Mouse (Mus musculus) heart, embryonic 14.5 days (tissue): ENCODE measurements around the gene Fkbp10. TPM values are rescaled to one million over a fixed set of nuclear protein-coding genes. Genes with fewer than 3 reads are reported as not detected.

Source experiments
- ATAC-seq: fragments of 200-750 bp; cut with Nextera tagmentation; 2 replicates; pipeline ENCODE4 v1.8.0; 2017; ENCODE audit warnings: low read depth, moderate TSS enrichment; ENCODE audit not compliant: insufficient number of reproducible peaks, insufficient read depth, low FRiP score
- H3K27ac ChIP-seq, 2 experiments: fragments of 200-500 bp in 1 of 2; fragments of 300-500 bp in 1 of 2; sonication (generic) in 1 of 2; replicated peaks in 1 of 2; 2 replicates each; pipeline ENCODE4 v1.5.1; 2012 to 2014; ENCODE audit warnings: low read depth in 2 of 2, low read length in 2 of 2, control low read depth in 1 of 2, mild to moderate bottlenecking in 1 of 2, mixed read lengths in 1 of 2; ENCODE audit not compliant: control insufficient read depth in 1 of 2, insufficient read depth in 1 of 2
- H3K27me3 ChIP-seq: fragments of 300-500 bp; sonication (generic); 2 replicates; pipeline ENCODE4 v1.6.1; 2014; ENCODE audit warnings: mild to moderate bottlenecking, low read length, control low read depth; ENCODE audit not compliant: control insufficient read depth, insufficient read depth
- H3K36me3 ChIP-seq: fragments of 300-500 bp; sonication (generic); 2 replicates; pipeline ENCODE4 v1.6.1; 2014; ENCODE audit warnings: mild to moderate bottlenecking, control low read depth, low read length, mixed read lengths; ENCODE audit not compliant: control insufficient read depth, insufficient read depth
- H3K4me1 ChIP-seq, 2 experiments: fragments of 200-500 bp in 1 of 2; fragments of 300-500 bp in 1 of 2; sonication (generic) in 1 of 2; 2 replicates each; pipeline ENCODE4 v1.6.1; 2012 to 2014; ENCODE audit warnings: low read length in 2 of 2, control low read depth in 1 of 2, mixed read lengths in 1 of 2; ENCODE audit not compliant: control insufficient read depth in 2 of 2, insufficient read depth in 2 of 2
- H3K4me2 ChIP-seq: fragments of 300-500 bp; sonication (generic); 2 replicates; pipeline ENCODE4 v1.6.1; 2014; ENCODE audit warnings: mild to moderate bottlenecking, low read length
- H3K4me3 ChIP-seq, 2 experiments: fragments of 200-500 bp in 1 of 2; fragments of 300-500 bp in 1 of 2; sonication (generic) in 1 of 2; 2 replicates each; pipeline ENCODE4 v1.5.1; 2012 to 2014; ENCODE audit warnings: low read length in 2 of 2, mild to moderate bottlenecking in 2 of 2, control low read depth in 1 of 2, low read depth in 1 of 2, moderate library complexity in 1 of 2; ENCODE audit not compliant: control insufficient read depth in 1 of 2, insufficient read depth in 1 of 2
- H3K9ac ChIP-seq: fragments of 300-500 bp; sonication (generic); 2 replicates; pipeline ENCODE4 v1.6.1; 2014; ENCODE audit warnings: mild to moderate bottlenecking, low read length
- H3K9me3 ChIP-seq: fragments of 300-500 bp; sonication (generic); 2 replicates; pipeline ENCODE4 v1.6.1; 2016; ENCODE audit warnings: low read length, control low read depth; ENCODE audit not compliant: control insufficient read depth
- WGBS: fragments of 180-500 bp; shearing (Covaris S2); extraction: QIAGEN DNeasy Blood & Tissue Kit; methylation state at CpG from one replicate; pipeline ENCODE4 v1.1.7; 2014; 5-methylcytosine and 5-hydroxymethylcytosine counted together
- polyA plus RNA-seq: library from polyadenylated mRNA; unstranded; fragments of >200 nt; fragmentation: Nextera tagmentation; extraction: Ambion mirVana; gene quantifications from 2 replicates; pipeline ENCODE4 v1.2.1, GENCODE M21; 2014

The Fkbp10 gene
- polyA plus RNA-seq, 1 experiment from 2014 or later: 95.3 TPM

DNA sequence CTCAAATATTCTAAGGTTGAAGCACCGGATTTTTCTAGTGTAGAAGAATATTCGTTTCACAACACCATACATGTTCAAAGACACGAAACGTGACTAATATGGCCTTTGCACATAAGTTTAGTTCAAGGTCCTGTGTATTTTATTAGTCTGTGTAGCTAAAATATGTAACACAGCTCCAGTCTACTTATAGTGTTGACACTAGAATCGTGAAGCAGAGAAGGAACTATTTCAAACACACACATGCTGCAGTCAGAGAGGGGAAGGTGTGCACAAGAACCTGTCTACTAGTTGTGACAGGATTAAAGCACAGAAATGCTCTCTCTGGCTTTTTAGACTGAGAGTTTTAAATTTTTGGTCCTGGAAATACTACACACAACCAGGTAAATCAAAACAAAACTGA lies 42.2 kb downstream of the Fkbp10 start:
- no peak overlapping the region for H3K4me3 ChIP-seq
- ATAC-seq: no peak
- H3K9me3 ChIP-seq: no peaks in the 10 kb centered on the region
- H3K4me1 ChIP-seq: no peaks in the 10 kb centered on the region
- peaks cover 37% of the 10 kb centered on the region for H3K36me3 ChIP-seq
- WGBS: 86% methylated on average over 5 of the region's 5 CpGs
- no peak overlapping the region for H3K4me2 ChIP-seq
- no peak overlapping the region for H3K9ac ChIP-seq
- no peak overlapping the region for H3K27ac ChIP-seq
- H3K27me3 ChIP-seq: no peaks in the 10 kb centered on the region

DNA sequence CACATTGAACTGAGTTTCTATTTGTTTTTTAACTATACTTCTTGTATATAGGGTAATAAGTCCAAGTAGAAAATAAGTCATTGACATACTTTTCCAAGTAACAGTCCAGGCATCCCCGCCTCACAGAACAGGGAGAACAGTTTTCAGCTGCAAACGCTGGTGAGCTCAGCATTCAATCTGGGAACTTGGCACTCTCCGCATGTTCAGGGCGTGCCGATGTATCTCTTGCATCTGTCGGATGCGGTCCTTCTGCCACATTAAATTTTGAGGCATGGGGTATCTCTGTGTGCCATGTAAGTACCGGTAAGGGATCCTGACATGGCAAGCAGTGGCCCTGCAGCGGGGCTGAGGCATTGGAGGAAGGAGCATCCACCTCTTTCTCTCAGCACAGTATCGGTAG lies 47.2 kb downstream of the Fkbp10 start:
- Histone ChIP-seq H3K27me3 (no peaks in the 10 kb centered on the region), H3K9me3 (no peaks in the 10 kb centered on the region), H3K4me2 (no peak overlapping the region), H3K27ac (no peak overlapping the region), H3K4me3 (no peak overlapping the region), H3K36me3 (peaks cover 28% of the 10 kb centered on the region), H3K4me1 (peaks cover 0 to 5% of the 10 kb centered on the region in 2 experiments; a peak in 1 of 4 replicates), H3K9ac (no peak overlapping the region)
- no peak for ATAC-seq
- 92% methylated on average over 10 of the region's 10 CpGs for WGBS

DNA sequence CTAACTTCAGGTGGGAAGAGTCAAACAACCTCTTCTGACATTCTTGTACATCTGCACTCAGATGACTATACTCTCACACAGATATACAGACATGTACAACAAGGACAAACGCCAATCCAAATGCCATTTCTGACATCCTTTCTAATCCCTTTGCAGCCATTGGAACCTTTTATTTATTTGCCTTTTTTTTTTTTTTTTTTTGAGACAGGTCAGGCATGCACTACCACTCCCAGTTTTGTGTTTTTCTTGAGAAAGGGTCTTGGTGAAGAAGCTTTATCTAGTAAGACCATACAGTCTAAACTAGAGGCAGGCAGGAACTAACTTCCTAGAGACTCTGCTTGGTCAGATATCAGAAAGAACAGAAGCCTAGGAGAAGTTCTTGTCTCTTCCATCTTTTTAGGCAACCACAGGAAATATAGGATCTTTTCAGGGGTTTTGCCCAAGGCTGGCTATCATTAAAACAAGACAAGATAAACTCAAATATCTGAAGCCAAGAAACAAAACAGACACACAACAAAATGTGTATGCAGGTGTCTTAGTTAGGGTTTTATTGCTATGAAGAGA lies 49.8 kb downstream of the Fkbp10 start:
- peaks cover 0 to 9% of the 10 kb centered on the region in 2 experiments; a peak in 1 of 4 replicates for H3K4me1 ChIP-seq
- H3K9ac ChIP-seq: no peak overlapping the region
- H3K9me3 ChIP-seq: no peaks in the 10 kb centered on the region
- H3K36me3 ChIP-seq: peaks cover 29% of the 10 kb centered on the region
- H3K4me3 ChIP-seq: no peak overlapping the region
- no peak for ATAC-seq
- WGBS: 75% methylated on average over 1 of the region's 1 CpGs
- H3K27ac ChIP-seq: no peak overlapping the region
- H3K4me2 ChIP-seq: no peak overlapping the region
- no peaks in the 10 kb centered on the region for H3K27me3 ChIP-seq

DNA sequence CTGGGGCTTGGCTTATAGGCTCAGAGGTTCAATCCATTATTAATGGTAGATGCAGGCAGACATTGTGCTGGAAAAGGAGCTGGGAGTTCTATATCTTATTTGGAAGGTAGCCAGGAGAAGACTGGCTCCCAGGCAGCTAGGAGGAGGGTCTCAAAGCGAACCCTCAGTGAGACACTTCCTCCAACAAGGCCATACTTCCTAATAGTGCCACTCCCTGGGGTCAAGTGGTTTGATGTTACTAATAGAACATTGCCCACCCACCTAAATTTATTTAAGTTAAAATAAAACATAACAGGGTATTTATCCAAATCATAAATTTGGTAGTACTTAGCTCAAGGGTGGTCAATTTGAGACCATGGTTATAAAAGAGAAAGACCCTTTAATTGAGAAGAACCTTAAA lies 50.3 kb downstream of the Fkbp10 start:
- Histone ChIP-seq H3K4me1 (peaks cover under 1 to 13% of the 10 kb centered on the region in 2 experiments; a peak in 2 of 4 replicates), H3K27me3 (no peaks in the 10 kb centered on the region), H3K9ac (no peak overlapping the region), H3K36me3 (peaks cover 29% of the 10 kb centered on the region), H3K4me3 (no peak overlapping the region), H3K4me2 (no peak overlapping the region), H3K9me3 (no peaks in the 10 kb centered on the region), H3K27ac (no peak overlapping the region)
- ATAC-seq: no peak
- 61% methylated on average over 1 of the region's 1 CpGs for WGBS

DNA sequence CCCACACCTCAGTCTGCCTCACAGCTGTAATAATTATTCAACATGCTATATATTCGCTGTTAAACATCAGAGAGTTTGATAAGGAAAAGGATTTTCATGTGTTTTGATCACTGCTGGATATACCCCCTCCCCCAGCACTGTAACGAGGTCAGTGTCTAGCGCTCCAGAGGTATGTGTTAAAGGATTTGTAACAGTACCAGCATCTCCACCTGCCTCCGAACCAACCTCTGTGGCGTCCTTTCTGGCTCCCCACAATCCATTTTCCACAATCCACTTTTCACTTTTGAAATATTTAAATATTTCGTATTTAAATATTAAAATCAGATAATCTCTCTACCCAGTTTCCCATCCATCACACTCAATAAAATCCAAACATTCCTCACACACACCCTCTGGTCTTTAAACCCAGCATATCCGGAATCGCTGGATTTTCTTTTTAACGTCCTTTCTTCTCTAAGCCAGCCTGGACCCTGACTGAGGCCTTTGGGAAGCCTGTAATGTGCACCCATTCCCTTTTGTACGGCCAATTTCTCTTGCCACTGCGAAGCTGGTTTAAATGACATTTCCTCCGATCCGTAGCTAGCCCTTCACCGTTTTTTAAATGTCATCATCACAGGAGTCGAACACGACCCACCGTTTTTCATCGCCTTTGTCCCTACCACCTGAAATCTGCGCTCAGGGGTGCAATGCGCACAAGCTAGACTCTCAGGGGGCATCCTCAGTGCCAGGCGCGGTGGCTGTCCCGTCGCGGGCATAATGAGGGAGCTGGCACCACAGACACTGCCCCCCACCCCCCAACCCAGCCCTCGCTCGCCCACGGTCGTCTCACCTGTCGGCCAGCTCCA lies 56.1 kb downstream of the Fkbp10 start:
- ATAC-seq: 0 out of 2 replicates have a peak, but pooled peaks have one; percentile 20
- Histone ChIP-seq H3K36me3 (peaks cover 13% of the 10 kb centered on the region), H3K9ac (peak overlapping the region; percentile 98), H3K27ac (peak overlapping the region in 1 of 2 experiments; percentile 78; a peak in 1 of 4 replicates), H3K9me3 (no peaks in the 10 kb centered on the region), H3K4me1 (peaks cover 2 to 15% of the 10 kb centered on the region in 2 experiments; a peak in 2 of 4 replicates), H3K4me2 (peak overlapping the region; percentile 98), H3K27me3 (no peaks in the 10 kb centered on the region), H3K4me3 (peak overlapping the region; percentile 88 to 90)
- WGBS: 4% methylated on average over 30 of the region's 30 CpGs

DNA sequence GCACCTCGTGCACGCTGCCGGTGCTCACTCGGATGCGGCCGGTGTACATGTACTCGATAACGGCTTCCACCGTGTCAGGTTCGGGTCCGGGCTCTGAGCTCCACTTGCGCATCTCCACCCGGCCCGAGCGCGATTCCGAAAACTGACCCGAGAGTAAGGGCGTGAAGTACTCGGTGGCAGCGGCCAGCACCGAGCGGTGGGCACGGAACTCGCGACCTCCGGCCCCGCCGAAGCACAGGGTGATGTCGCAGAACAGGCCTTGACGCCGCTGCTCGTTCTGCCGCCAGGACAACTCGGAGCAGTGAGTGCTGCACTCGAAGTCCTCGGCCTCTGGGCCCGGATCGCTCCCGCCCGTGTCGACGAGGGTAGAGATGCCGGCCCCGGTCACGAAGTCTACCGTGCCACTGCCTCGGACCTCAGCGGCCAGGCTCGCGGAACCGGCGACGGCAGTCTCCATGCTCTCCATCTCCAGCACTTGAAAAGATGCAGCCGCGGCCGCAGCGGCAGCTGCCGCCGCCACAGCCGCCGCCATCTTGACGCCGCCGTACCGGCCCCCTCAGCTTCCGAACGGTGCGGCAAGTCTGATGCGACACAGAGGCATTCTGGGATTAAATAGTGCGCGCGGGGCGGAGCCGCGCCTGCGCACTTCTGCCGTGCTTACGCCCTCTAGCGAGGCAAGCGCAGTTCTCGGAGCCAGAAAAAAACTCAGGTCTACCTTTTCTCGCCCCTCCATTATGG lies 56.9 kb downstream of the Fkbp10 start, which contains the start of gene Klhl11:
Gene Klhl11 (minus strand): TSS at position 545 of the 738 bp plus-strand sequence.
- Histone ChIP-seq H3K36me3 (peaks cover 21% of the 10 kb centered on the region), H3K4me1 (peaks cover 2 to 15% of the 10 kb centered on the region in 2 experiments; a peak in 2 of 4 replicates), H3K27ac (peak within 1 kb of the TSS; percentile 73 to 78), H3K4me2 (peak within 1 kb of the TSS; percentile 98), H3K27me3 (no peaks in the 10 kb centered on the region), H3K9ac (peak within 1 kb of the TSS; percentile 98), H3K9me3 (no peaks in the 10 kb centered on the region), H3K4me3 (peak within 1 kb of the TSS; percentile 88 to 90)
- peak; percentile 79 for ATAC-seq
- WGBS: under 1% methylated on average over 83 of the region's 83 CpGs

DNA sequence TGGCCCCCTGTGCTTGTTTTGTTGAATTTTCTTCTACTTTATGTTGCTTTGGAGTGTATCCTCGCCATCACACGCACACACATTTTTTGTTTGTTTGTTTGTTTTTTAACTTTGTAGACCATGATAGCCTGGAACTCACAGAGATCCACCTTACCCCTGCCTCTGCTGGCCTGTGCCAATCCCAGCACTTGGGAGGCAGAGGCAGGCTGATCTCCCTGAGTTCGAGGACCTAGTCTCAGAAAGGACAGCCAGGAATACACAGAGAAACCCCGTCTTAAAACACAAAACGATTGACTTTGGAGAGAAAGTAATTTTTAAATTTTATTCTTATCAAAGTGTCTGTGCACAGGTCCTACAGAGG lies 57.4 kb downstream of the Fkbp10 start:
- Histone ChIP-seq H3K4me1 (peaks cover 2 to 15% of the 10 kb centered on the region in 2 experiments; a peak in 2 of 4 replicates), H3K9me3 (no peaks in the 10 kb centered on the region), H3K27me3 (no peaks in the 10 kb centered on the region), H3K36me3 (peaks cover 24% of the 10 kb centered on the region), H3K9ac (no peak overlapping the region), H3K4me3 (peak overlapping the region in 1 of 2 experiments; percentile 90; a peak in 1 of 4 replicates), H3K4me2 (peak overlapping the region; percentile 26; the same call in 1 of the 2 replicates), H3K27ac (peak overlapping the region in 1 of 2 experiments; percentile 10; a peak in 1 of 4 replicates)
- 27% methylated on average over 5 of the region's 5 CpGs for WGBS
- ATAC-seq: peak; percentile 20; the same call in 1 of the 2 replicates
